Mouse (Mus musculus) embryo, embryonic 11.5 days (tissue): ENCODE data around the gene Ganc.

Source experiments
- DNase-seq: peaks from one replicate; pipeline ENCODE4 v3.0.0-alpha.2; 2012; ENCODE audit warnings: low read depth, low spot score

Ganc gene

DNA sequence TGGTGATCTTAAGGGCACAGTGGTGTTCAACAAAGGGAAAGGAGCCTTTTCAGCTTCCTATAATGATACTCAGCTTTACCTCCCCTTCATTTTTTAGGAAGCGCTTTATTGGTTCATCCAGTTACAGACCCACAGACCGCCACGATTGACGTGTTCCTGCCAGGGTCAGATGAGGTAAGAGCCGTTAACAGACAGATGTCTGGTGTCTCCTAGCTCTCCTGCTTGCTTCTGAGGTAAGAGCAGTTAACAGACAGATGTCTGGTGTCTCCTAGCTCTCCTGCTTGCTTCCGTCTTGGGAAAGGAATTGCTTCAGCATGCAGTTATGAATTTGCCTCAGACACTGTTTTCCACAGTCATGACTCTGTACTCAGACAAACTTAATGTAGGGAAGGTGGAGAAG is 47.0 kb downstream of the Ganc start:
- DNase-seq, result no peak

DNA sequence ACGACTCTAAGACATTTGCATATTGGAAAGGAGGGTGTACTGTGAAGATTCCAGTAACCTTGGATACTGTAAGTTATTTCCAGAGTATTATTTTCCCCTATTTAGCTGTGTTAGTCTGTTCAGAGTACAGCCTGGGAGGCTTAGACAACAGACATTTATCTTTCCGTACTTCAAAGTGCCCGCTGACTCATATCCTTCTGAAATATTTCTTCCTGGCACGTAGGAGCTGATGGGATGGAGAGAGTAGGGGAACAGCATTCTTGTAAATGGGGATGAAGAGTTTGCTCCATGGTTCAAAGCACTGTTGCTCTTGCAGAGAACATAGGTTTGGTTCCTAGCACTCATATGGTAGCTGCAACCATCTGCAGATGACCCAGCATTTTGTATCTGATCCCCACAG is 48.9 kb downstream of the Ganc start:
- DNase-seq, result no peak

DNA sequence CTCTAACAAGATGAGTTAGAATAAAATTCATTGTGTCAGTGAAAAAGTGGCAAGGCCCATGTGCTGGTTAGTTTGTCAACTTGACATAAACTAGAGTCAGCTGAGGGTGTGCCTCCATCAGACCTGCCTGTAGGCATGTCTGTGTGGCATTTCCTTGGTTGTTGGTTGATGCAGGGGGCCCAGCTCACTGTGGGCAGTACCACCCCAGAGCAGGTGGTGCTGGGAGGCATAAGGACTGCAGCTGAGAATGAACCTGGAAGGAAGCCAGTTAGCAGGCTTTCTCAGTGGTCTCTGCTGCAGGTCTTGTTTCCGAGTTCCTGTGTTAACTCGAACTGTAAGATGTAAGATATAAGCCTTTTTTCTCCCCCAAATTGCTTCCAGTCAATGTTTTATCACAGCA is 51.3 kb downstream of the Ganc start:
- DNase-seq, result no peak

DNA sequence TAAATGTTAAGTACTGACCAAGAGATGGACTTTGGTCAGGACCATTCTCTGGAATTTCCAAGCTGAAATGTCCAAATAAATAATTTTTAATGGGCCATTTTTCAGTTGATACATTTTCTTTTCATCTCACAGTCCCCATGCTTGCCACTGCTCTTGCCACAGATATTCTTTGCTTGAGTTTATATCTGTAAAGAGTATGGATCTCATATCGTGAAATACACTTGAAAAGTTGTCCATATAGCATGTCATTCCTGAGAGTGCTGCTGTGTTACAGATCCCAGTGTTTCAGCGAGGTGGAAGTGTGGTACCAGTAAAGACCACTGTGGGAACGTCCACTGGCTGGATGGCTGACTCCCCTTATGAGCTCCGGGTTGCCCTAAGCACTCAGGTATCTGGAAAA is 52.0 kb downstream of the Ganc start, which contains the start of gene Capn3:
Capn3 (plus strand) TSS at position 301 of the 400 bp plus-strand sequence.
- DNase-seq, result no peak

DNA sequence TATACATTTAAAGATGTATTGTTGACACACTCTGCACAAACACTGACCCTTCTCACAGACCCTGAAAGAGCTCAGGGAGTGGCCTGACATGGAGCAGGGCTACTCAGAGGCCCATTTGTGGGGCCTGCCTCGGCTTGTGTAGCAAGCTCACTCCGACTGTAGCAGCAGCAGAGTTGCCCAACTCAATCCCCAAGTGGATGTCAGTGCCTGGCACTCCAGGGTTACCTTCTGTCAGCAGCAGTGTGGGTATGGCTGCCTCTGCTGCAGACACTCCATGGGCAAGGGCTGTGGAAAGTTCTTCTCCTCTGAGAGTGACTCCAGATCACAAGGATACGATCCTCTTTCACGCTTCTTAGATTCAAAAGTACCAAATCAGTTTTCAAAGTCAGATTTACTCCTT is 56.5 kb downstream of the Ganc start:
- no peak for DNase-seq

DNA sequence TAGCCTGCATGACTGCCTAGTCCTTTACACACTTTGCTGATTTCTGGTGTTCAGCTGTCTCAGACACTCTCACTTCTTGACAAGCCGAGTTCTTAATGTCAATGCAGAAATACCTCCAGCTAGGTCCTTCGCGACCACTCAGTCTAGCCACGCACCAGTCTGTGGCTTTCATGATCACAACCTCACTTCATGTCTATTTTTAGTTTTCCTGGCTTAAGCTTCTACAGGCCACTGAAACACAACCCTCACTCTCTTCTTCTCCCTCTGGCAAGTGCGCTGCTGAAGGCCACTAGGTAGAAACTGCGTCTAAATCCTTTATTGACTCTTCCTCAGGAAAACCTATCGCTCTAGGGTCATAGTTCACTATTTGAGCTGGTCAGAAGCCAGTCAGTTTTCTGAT is 59.6 kb downstream of the Ganc start:
- DNase-seq, result no peak

DNA sequence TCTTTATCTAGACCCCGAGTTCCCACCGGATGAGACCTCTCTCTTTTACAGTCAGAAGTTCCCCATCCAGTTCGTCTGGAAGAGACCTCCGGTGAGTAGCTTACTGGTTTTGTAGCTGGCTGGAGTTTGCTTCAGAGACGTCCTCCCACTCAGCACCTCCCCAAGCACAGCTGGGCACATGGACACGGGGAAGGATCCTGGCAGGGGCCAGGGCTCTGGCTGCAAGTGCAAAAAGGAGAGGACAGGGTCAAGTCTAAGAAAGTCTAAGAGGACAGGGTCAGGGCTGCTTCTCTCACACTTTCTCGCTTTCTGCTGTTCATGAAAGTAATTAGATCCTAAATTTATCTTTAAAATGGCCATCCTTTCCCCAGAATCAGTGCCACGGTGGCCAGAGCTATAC is 60.4 kb downstream of the Ganc start:
- DNase-seq, result no peak

DNA sequence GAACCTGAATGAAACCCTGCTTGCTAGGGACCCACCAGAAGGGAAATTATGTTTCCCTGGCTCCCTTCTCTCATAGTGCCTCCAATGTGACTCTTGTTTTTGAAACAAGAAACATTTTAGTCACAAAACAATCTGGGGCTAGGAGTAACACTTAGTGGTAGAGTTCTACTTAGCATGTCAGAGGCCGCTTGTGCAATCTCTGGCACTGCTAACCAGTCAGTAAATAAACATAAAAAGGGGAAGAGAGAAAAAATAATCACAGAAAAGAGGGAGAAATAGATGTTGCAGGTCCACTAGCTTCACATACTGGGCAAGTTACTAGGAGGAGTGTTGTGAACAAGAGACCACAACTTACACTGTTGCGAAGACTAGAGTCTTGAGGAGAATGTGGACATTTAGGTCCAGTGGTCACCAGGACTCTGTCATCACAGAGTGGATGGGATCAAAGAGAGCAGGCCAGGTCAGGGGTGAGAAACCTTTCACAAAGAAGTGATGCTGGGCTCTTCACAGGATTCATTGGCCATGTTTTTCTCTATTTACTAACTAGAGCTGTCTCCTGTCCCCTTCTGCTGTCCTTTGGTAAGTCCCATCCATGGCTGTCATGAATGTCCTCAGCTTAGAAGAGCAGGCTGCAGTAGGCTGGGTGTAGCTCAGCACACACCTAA is 61.2 kb downstream of the Ganc start:
- no peak for DNase-seq

DNA sequence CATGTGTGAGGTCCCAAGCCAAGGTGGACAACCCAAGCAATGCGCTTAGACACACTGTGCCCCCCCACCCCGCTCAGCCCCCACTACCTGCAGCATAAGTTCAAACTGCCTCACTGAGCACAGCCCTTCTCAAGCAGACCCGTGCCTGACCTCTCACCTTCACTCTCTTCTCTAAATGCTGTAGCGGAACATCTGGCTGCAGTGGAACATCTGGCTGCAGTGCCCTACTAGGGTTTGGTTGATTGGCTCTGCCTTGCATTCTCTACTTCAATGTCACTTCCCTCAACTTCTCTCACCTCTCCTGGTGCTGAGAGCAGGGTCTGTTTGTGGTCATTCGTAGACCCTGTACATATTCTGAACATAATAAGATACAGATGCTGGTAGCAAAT is 61.7 kb downstream of the Ganc start:
- no peak for DNase-seq

DNA sequence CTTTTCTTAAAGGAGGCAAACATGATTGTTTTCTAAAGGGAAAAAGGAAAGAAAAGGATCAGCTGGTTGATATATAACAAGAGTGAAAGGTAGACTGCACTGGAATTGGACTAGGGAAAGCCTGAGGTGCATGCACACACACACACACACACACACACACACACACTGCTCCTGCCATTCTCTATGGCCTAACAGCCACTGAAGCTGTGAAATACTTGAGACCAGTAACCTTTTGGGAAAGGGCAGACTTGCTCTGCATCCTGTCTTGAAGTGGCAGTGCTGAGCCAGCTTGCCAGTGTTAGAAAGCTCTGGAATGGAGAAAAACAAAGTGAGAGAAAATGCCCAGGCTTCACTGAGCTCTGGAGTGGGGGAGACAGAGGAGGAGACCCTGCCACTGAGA is 64.3 kb downstream of the Ganc start:
- no peak for DNase-seq

DNA sequence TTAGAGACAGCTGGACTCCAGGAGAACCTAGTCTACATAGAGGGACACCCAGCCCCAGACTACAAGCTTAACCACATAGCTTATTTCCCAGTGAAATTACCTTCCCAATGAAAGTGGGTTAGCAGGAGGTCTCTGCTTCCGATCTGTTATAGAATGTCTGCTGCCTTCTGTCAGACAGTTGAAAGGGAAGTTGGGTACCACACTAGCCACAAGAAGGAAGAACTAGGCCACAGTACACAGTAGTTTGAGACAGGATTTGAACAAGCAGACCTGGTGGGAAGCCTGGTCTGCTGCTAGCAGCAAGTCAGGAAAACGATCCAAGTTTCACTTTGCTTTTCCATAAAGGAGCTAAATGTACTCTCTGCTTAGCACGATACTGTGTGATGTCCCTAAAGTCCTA is 65.5 kb downstream of the Ganc start:
- DNase-seq, result no peak

DNA sequence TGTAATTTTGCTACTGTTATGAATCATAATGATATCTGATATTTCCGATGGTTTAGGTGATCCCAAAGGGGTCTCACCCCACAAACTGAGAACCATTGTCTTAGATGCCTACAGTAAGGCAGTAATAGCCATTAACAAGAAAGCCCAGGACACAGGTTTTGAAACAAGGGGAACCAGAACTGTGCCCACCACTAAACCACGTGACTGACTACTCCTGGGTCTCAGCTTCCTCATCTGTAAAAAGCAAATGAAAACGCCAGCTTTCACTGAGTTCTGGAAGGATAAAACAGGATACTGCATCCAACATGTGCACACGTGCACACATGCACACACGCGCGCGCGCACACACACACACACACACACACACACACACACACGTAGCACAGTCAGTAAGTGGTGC is 66.0 kb downstream of the Ganc start:
- DNase-seq, result no peak

DNA sequence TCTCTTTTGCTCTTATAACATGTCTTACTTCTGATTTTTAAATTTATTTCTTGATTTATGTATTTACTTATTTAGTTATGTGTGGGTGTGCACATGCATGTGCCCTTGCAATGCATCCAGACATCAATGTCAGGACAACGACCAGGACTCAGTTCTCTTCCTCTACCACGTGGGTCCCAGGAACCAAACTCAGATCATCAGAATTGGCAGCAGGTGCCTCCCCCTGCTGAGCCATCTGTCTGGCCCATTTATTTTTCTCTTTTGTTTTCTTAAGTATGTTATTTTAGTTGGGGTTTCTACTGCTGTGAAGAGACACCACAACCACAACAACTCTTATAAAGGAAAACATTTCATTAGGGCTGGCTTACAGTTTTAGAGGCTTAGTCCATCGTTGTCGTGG is 67.2 kb downstream of the Ganc start:
- DNase-seq, result no peak

DNA sequence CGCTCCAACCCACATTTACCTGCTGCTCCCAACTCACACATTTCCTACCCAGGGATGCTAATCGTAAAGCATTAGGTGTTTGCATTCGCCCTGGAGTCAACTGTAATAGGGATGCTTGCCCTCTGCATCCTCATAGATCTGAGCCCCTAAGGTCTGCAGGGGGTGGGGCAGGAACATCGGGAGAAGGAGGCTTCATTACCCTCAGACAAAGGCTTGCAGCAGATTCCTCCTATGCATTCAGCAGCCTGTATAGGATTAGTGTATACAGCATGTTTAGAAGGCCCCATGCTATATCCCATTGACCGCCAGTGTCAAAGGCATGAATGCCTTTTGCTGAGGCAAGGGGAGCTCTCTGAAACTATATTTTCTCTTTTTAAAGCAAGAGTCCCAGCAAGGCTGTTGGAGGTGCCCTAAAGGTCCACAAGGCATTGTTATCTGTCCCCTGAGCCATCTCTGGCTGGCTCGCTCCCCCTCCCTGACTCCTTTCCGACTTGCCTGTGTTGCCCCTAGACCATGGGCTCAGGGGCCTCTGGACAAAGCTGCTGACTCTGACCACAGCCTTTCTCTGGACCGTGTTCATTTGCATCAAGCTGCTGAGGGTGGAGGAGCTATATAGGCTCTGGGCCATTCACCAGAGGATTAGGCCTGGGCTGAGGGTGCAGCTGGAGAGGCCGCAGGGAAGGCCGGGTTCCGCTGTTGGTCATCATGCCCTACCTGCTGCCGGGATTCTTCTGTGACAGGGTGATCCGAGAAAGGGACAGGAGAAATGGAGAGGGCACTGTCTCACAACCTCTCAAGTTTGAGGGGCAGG is 72.8 kb downstream of the Ganc start:
- DNase-seq, result no peak

DNA sequence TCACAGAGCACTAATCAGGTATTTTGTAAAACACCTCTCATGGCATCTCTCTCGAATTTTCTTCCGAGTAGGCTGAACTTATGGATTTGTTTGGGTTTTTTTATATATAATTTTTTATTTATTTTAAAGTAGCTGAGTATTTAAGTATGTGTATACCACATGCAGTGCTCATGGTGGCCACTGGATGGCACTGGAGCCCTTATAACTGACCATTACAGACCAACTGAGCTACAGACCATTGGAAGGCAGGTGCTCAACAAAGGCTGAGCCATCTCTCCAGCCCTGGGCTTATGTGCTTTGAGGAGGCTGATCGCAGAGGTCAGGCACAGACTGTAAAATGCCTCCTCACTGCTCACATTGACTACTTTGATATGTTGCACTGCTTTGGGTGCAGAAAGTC is 74.9 kb downstream of the Ganc start:
- DNase-seq, result peak; percentile 56

DNA sequence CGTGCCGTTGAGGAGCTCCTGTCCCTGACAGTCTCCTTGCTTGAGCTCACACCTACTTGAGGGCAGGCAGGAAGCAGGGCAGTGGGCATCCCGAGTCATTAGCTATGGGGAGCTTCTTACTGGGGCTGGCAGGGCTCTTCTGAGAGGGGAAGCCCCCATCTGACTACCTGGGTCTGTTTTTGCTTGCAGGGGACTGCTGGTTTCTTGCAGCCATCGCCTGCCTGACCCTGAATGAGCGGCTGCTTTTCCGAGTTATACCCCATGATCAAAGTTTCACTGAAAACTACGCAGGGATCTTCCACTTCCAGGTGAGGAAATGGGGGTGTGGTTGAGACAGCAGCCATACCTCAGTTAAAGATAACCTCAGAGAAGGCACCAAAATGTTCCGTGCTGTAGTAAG is 78.2 kb downstream of the Ganc start:
- no peak for DNase-seq

DNA sequence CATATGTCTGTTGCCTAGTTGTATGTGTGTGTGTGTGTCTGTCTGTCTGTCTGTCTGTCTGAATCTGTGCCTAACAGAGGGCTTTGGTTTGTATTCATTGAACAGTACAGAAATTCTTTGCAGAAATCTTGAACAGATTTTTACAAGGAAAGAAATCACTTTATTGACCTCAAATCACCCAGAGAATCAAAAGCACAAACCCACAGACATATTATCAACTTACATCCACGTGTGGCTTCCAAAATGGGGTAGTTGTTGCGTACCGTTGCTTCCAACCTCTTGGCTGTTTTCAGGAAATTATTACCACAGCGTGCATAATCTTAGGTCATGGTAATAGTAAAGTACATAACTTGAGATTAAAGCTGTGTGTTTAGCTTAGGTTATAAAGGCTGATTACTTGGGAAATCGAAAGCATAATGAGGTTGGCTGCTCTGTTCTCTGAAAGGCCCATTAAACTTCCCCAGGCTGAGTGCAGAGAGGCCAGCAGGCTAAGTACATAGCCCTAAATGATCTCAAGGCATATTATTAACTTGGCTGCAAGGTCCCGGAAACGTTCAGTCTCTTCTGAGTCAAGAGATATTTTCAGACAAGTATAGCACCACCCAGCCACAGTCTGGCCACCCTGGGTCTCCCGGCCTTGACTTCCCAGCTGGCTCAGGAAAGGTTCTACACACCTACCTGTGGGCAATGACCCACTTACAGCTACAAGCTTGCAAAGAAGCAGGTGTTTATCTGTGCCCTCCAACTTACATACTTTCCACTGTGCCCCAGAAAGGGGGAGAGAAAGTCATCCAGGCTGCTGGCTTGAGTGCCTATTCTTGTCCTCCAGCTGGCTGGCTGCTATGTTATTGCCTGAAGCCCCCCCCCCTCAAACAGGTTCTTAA is 79.1 kb downstream of the Ganc start:
- DNase-seq, result no peak

DNA sequence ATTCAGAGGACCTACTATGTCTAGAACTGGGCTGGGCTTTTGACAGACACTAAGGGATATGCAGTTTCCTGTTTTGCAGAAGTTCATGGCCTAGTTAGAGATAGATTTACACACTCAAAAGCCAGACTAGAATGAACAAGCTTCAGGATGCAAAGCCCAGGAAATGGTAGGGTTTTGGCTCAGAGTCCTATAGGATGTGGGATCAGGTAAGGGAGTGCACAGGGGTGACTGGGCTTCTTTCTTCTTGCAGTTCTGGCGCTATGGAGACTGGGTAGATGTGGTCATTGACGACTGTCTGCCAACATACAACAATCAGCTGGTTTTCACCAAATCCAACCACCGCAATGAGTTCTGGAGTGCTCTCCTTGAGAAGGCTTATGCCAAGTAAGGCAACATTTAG is 80.5 kb downstream of the Ganc start:
- no peak for DNase-seq

DNA sequence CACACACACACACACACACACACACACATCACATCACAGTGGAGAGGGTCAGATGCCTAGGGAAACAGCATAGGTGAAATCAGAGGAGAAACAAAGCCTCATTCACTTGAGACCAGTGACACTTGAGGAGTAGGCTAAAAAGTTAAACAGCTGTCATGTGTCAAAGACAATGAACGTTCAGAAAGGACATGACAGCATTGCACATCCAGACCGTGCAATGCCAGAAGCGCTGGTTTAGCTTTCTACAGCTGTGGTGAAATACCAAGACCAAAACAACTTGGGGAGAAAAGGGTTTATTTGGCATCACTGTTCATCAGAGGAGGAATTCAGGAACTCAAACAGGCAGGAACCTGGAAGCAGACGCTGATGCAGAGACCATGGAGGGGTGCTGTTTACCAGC is 89.6 kb downstream of the Ganc start:
- no peak for DNase-seq

DNA sequence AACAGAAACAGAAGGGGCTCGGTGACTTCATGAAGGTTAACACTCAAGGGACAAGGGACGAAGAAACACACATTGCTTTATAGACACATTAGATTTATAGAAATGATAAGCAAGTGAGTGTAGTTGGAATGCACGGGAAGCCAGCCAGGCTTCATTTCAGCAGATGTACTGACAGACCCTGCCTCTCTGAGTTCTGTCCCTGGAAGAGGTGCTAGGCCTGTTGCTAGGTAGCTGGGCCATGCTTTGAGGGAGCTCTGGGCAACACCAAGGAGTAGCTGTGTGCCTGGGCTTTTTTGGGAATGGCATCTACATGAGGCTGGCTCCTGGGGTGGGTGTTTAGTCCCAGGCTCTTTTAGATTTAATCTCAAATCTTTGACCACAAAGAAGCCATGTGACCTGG is 92.8 kb downstream of the Ganc start:
- no peak for DNase-seq

DNA sequence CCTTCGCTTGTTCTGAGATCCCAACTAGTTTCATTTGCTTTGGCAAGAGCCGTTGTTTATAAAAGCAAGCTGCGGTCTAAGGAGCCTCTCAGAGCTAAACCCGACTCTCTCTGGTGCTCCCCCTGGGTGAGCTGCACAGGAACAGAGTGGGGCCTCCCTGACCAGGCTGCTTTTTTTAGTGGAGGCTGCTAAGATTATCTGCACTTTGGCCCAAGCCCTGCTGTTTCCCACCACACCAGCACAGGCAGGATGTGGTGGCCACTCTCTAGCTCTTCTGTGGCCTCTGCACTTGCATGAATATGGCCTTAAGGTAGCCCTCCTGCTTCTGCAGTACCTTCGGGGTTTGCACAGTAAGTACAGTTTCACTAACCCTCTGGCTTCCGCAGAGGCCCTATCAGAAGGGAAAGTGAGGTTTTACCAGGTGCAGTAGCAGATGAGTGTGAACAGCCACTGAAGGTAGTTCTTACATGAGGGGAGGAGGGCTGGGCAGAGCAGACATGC is 96.3 kb downstream of the Ganc start:
- DNase-seq, result no peak
